ENCODE assay signal across 8 mouse cellular contexts in genomic region chr8:124021237-124022227, GRCm38 (mm10). TPM values are rescaled to one million over a fixed set of nuclear protein-coding genes. Genes with fewer than 3 reads are reported as not detected.
DNase-seq lines count a peak whose midpoint lies in the region; ATAC-seq and TF ChIP-seq lines count a peak whose summit lies in the region.

TSS of gene Taf5l (minus strand) at chr8:124021397.
TSS of gene Urb2 (plus strand) at chr8:124021508.

- no peaks in the 10 kb centered on the region for H3K27me3 ChIP-seq in heart, embryonic 11.5 days (ENCODE audit: control insufficient read depth, insufficient read depth, low read length)
- H3K27me3 ChIP-seq in kidney, embryonic 15.5 days: no peaks in the 10 kb centered on the region

- peak; percentile 96 for DNase-seq in CD4-positive helper T cell, adult 2 months (ENCODE audit: low read depth, low spot score)
- peak; percentile 96 for DNase-seq in brain, embryonic 14.5 days (ENCODE audit: low read depth)
- peak; percentile 93 for DNase-seq in liver
- DNase-seq in monocyte, adult 2 months (ENCODE audit: low read depth in 1 of 2, low spot score in 2 of 2): peak; percentile 55 to 85
- peak; percentile 87 to 93 for DNase-seq in spleen, postnatal 14 days (ENCODE audit: low spot score in 2 of 2)

- ATAC-seq in erythroblast, adult 5-6 weeks (replicated peaks; ENCODE audit: low FRiP score, poor library complexity, severe bottlenecking): peak; percentile 81
- peak; percentile 90 for ATAC-seq in heart, embryonic 11.5 days (replicated peaks; ENCODE audit: insufficient number of reproducible peaks, low FRiP score, low TSS enrichment)
- peak; percentile 95 for ATAC-seq in kidney, embryonic 15.5 days (replicated peaks; ENCODE audit: low FRiP score)

- H3K9ac ChIP-seq in heart, embryonic 11.5 days (ENCODE audit: low read depth, low read length): peak within 1 kb of the TSS; percentile 93
- peak within 1 kb of the TSS; percentile 81 for H3K9ac ChIP-seq in kidney, embryonic 15.5 days

- TF ChIP-seq POLR2A in brain, embryonic 14.5 days (IDR thresholded peaks at IDR 0.05; ENCODE audit: borderline replicate concordance, extremely low read depth, insufficient read depth, insufficient read length, poor library complexity, severe bottlenecking): peak; percentile 84

- peak within 1 kb of the TSS; percentile 91 for H3K4me3 ChIP-seq in heart, embryonic 11.5 days (ENCODE audit: low read depth, low read length)
- peak within 1 kb of the TSS; percentile 91 for H3K4me3 ChIP-seq in kidney, embryonic 15.5 days (replicated peaks)

- H3K27ac ChIP-seq in heart, embryonic 11.5 days (ENCODE audit: low read depth, low read length): peak within 1 kb of the TSS; percentile 89
- peak within 1 kb of the TSS; percentile 94 for H3K27ac ChIP-seq in kidney, embryonic 15.5 days

- 1% methylated on average over 73 of the region's 74 CpGs for WGBS in heart, embryonic 11.5 days (ENCODE audit: insufficient replicate concordance)
- under 1% methylated on average over 58 of the region's 74 CpGs for WGBS in kidney, embryonic 15.5 days

- peaks cover 17% of the 10 kb centered on the region for H3K4me1 ChIP-seq in heart, embryonic 11.5 days (ENCODE audit: control insufficient read depth, insufficient read depth, low read length)
- H3K4me1 ChIP-seq in kidney, embryonic 15.5 days: peaks cover 28% of the 10 kb centered on the region

- TF ChIP-seq CTCF in brain, embryonic 14.5 days (IDR thresholded peaks at IDR 0.05; ENCODE audit: borderline replicate concordance, extremely low read depth, insufficient read depth, insufficient read length): no peak

- no peaks in the 10 kb centered on the region for H3K9me3 ChIP-seq in heart, embryonic 11.5 days (replicated peaks; ENCODE audit: control insufficient read depth, low read length)
- H3K9me3 ChIP-seq in kidney, embryonic 15.5 days (replicated peaks): no peaks in the 10 kb centered on the region

- H3K36me3 ChIP-seq in heart, embryonic 11.5 days (ENCODE audit: control insufficient read depth, insufficient read depth, low read length): peaks cover 4% of the 10 kb centered on the region; the same call in 1 of the 2 replicates
- H3K36me3 ChIP-seq in kidney, embryonic 15.5 days: peaks cover 30% of the 10 kb centered on the region

- H3K4me2 ChIP-seq in heart, embryonic 11.5 days: peak within 1 kb of the TSS; percentile 85
- peak within 1 kb of the TSS; percentile 65 for H3K4me2 ChIP-seq in kidney, embryonic 15.5 days

RNA-seq across cellular contexts. Expression of gene Taf5l, which starts in this region (rescaled TPM):
- polyA plus RNA-seq in brain, embryonic 14.5 days (2012; rRNA removed): 27.9 and 34.1 TPM in 2 replicates
- total RNA-seq in erythroblast, adult 5-6 weeks (2015; ENCODE audit: low replicate concordance): 17.6 and 18.6 TPM in 2 replicates
- total RNA-seq in erythroblast, adult 5-6 weeks (2017; ENCODE audit: low replicate concordance): 16.5 and 24.8 TPM in 2 replicates
- polyA plus RNA-seq in heart, embryonic 11.5 days (2014; fragmentation: Nextera tagmentation; extraction: Ambion mirVana): 31.2 and 32.0 TPM in 2 replicates
- polyA plus RNA-seq in kidney, embryonic 15.5 days (2015; fragmentation: Nextera tagmentation; extraction: Ambion mirVana): 39.4 and 40.9 TPM in 2 replicates

RNA-seq across cellular contexts. Expression of gene Urb2, which starts in this region (rescaled TPM):
- 8.3 and 9.6 TPM in 2 replicates for polyA plus RNA-seq in brain, embryonic 14.5 days (2012; rRNA removed)
- 4.6 and 9.4 TPM in 2 replicates for total RNA-seq in erythroblast, adult 5-6 weeks (2015; ENCODE audit: low replicate concordance)
- total RNA-seq in erythroblast, adult 5-6 weeks (2017; ENCODE audit: low replicate concordance): 4.6 and 5.0 TPM in 2 replicates
- 6.0 and 6.5 TPM in 2 replicates for polyA plus RNA-seq in heart, embryonic 11.5 days (2014; fragmentation: Nextera tagmentation; extraction: Ambion mirVana)
- polyA plus RNA-seq in kidney, embryonic 15.5 days (2015; fragmentation: Nextera tagmentation; extraction: Ambion mirVana): 5.5 TPM in 2 replicates

Comparison
In these comparisons a context has a peak if more than half of its experiments do, and no peak if none do; other contexts are left out.
1. Peak in every context shown above with its lines: DNase-seq, ATAC-seq, H3K4me3 ChIP-seq and H3K27ac ChIP-seq.